Mouse (Mus musculus) heart, adult 9 months (tissue): ENCODE measurements around the gene Snx11.
A peak's percentile ranks its signal among the peaks of the same experiment; 100 is the strongest.
"Not testable (repeated sequence)": the region's sequence is repeated elsewhere in the genome, so short reads cannot be mapped to it uniquely, and the experiment has no call there.

ENCODE experiments used
- DNase-seq, 2 experiments: peaks; one replicate each; pipeline ENCODE4 v3.0.0; 2022; ENCODE audit warnings: low spot score in 2 of 2

Snx11 gene

DNA sequence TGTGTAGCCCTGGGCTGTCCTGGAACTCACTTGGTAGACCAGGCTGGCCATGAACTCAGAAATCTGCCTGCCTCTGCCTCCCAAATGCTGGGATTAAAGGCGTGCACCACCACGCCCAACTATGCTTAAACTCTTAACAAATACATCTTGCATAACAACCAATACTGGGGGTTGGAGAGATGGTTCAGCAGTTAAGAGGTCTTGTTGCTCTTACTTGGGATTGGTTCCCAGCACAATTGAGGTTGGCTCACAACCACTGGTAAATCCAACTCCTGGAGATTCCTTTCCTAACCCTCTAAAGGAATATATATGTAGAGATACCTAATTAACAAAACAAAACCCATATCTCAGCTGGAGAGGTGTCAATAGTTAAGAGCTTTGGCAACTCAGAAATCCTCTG lies 18.7 kb upstream of the Snx11 start:
- DNase-seq: no peak

DNA sequence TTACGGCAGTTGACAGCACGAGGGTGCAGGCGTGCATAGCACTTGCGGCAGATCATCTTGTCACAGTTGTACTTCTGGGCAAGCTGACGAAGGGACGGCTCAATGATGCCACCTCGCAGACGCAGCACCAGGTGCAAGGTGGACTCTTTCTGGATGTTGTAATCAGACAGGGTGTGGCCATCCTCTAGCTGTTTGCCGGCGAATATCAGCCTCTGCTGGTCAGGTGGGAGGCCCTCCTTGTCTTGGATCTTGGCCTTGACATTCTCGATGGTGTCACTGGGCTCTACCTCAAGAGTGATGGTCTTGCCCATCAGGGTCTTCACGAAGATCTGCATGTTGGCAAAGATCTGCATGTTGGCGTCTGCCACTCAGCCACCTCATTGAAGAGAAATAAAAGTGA lies 18.1 kb upstream of the Snx11 start:
- no peak for DNase-seq

GRCm38 (mm10) chr11:96790681-96791080 lies 13.3 kb upstream of the Snx11 start:
- DNase-seq: no peak

- DNase-seq: no peak
Observed at GRCm38 (mm10) chr11:96789990-96790389, 12.6 kb upstream of the Snx11 start.

DNA sequence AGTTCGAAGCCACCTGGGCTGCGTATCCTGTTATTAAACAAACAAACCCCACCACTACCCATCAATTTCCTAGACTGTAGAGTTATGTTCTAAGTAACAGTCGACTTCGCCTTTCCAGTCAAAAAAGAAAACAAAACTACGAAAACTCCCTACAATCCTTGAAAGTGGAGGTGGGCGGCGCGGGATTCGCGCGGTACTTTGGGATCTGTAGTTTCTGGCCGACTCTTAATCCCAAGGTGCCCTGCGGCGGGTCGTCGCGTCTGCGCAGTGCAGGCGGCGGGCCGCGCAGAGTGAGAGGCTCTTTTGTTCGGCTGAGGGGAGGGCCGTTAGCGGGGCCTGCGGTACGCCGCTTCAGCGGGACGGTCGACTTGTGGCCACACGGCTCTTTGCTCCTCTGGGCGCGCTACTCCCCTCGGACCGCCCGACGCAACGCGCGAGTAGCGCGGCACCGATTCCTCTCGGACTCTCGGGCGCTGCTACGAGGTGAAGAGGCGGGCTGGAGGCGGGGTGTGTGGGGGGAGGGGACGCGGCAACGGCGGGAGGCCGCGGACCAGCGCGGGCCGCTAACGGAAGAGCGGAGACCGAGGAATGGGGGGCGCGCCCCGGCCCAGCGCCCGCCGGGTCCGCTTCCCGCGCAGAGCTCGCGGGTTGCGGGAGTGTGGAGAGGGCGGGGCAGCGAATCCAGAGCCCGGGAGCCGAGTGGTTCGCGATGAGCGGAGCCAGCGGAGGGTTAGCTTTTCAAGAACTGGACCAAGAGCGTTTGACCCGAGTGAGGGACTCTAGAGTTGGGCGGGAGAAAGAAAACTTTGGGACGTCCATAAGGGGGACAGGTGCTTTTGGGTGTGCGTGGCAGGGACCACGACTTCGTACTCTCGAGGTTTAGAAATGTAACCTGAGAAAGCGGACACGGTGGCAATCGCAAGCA lies 11.8 kb upstream of the Snx11 start, which contains the start of gene Cbx1:
Cbx1 (plus strand) TSS at position 257 of the 925 bp plus-strand sequence.
- DNase-seq: peak; percentile 92 to 93

DNA sequence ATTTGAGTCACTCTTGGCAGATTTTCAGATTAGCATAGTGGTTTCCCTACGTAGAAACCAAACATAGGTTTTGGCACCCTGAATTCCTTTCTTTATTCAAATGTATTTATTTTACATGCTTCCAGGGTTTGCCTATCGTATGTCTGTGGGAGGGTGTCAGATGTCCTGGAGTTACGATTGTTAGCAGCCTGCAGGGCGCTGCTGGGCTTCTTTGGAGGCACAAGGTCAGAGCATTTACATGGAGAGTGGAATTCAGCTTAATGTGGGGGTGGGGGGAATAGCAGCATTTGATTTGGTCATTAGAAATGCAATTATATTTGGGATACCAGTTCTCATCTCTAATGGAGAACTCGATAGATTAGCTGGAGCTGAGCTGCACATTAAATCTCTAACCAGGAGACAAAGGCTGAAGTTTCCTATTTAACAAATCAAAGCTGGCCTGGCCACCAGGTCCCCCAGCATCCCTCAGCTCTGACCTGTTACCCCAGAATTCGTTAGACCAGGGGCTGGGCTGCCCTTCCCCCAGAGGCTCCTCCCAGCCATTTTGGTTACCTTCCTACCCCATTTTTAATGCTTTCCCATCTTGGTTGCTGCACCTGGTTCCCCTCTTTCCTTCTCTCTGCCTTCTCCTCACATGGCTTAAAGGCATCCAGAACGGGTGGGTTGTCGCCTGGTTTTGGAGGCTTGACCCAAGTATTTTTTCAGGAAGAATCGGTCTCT lies 9.5 kb upstream of the Snx11 start:
- DNase-seq: no peak

DNA sequence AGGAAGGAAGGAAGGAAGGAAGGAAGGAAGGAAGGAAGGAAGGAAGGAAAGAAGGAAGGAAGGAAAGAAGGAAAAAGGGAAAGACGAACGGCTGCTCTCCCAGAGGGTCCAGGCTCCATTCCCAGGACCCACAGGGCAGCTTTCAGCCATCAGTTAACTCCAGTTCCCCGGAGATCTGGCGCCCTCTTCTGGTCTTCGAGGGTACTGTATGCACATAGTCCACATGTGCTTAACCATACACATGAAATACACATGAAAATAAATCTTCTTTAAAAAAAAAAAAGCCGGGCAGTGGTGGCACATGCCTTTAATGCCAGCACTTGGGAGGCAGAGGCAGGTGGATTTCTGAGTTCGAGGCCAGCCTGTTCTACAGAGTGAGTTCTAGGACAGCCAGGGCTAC lies 7.5 kb upstream of the Snx11 start:
- DNase-seq: not testable (repeated sequence)

DNA sequence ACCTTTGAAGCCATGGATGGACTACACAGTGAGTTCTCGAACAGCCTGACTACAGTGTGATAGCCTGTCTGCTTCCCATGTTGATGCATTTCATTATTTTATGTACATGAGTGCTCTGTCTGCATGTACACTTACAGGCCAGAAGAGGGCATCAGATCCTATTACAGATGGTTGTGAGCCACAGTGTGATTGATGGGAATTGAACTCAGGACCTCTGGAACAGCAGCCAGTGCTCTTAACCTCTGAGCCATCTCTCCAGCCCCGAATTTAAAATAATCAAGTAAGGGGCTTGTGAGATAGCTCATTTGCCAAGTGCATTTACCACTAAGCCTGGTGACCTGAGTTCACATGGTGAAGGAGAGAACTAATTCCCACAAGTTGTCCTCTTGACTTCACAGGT lies 4.1 kb upstream of the Snx11 start:
- DNase-seq: no peak

GRCm38 (mm10) chr11:96780306-96780705 lies 2.9 kb upstream of the Snx11 start:
- no peak for DNase-seq

GRCm38 (mm10) chr11:96778061-96778627 lies 785 bp upstream of the Snx11 start:
- DNase-seq: not testable (repeated sequence)

DNA sequence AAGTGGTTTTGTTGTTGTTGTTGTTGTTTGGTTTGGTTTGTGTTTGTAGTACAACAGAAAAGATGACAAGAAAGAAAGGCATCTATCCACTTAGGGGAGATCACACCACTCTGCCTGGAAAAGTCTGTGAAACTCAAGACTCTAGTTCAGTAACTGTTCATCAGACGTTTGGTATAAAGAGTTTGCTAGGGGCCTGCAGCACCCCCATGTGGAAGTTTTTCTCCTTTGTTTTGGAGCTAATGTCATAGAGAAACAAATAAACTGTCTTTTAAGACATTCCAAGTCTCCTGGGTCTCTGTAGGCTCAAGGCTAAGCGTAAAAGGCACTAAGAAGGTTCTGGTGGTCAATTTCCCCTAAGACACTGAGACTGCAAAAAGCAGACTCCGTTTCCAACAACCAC lies 1.3 kb downstream of the Snx11 start:
- no peak for DNase-seq

DNA sequence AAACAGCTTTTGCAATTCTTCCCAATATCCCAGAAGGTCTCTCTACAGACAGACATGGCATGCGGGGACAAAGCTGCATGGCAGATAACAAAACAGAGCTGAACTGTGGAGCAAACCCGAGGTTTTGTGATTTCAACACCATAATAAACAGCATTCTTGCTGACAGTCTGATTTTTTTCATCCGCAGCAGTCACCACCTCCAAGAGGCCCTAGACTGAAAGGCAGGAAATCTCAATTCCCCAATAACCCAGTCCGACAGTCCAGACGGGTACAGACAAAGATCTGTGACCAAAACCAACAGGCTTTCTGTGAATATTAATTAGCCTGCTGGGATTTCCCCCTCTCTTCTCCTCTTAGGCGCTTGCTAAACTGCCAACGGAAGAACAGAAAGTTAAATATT lies 1.7 kb downstream of the Snx11 start:
- DNase-seq: no peak

- DNase-seq: no peak
Observed at GRCm38 (mm10) chr11:96775063-96775462, 2.3 kb downstream of the Snx11 start.

GRCm38 (mm10) chr11:96774536-96774935 lies 2.8 kb downstream of the Snx11 start:
- DNase-seq: no peak

- DNase-seq: no peak
Observed at GRCm38 (mm10) chr11:96772413-96772812, 4.9 kb downstream of the Snx11 start.

DNA sequence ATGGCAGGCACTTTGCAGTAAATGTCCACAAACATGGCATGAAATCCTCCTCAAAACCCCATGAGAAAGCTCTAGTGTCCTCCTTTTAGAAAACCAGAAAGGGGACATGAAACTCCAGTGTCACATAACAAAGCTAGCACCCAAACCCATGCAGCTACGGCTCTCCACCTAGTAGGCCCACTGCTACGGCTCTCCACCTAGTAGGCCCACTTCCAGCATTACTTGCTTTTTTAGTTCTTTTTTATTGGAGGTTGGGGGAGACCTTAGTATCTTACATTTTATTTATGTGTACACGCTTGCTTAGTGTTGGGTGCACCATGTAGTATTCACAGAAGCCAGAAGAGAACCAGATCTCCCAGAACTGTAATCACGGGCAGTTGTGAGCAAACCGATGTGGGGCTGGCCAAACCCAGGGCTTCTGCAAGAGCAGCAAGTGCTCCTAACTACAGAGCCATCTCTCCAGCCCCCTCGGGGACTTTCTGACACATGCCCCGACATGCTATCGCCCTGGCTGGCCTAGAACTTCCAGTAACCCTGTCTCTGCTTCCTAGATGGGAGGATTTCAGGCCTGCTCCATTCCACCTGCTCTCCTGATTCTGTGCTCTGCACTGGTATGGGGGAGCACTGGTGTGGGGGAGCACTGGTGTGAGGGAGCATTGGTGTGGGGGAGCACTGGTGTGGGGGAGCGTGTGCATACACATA lies 5.9 kb downstream of the Snx11 start:
- DNase-seq: no peak

GRCm38 (mm10) chr11:96768240-96768639 lies 9.1 kb downstream of the Snx11 start:
- no peak for DNase-seq

DNA sequence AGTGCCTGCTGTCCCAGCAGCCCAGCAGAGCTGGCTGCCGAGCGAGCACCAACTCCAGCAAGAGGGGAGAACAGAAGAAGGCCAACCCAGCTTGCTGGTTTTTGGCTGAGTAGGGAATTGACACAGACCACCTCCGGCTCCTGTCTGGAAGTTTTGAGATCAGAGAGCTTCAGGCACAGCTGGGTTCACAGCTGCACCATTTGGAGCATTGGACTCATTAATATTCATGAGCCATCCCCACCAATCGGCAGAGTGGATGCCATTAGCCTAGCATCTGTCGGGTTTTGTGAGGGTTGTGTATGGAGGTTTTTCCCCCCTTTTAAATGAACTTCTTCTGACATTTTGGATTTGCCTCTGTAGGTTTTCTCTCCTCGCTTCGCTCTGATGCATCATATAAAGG lies 10.3 kb downstream of the Snx11 start:
- DNase-seq: no peak

DNA sequence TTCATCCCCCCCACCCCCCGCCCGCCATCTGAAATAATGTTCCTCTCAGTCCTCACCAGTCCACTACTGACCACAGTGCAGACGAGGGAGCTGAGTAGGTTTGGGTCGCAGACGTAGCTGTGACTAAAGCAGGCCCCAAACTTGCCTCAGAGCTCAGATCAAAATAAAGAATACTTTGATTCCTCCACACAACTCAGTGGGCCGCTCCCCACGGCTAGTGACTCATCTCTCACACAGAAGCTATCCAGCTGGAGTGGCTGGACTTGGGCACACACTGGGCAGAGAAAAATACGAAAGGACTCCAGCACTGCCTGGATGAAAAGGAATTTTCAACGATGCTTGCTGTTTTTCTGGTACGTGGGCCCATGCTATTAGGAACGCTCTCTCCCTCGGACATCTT lies 10.8 kb downstream of the Snx11 start:
- no peak for DNase-seq

GRCm38 (mm10) chr11:96765645-96766044 lies 11.7 kb downstream of the Snx11 start:
- DNase-seq: peak; percentile 50 to 78

DNA sequence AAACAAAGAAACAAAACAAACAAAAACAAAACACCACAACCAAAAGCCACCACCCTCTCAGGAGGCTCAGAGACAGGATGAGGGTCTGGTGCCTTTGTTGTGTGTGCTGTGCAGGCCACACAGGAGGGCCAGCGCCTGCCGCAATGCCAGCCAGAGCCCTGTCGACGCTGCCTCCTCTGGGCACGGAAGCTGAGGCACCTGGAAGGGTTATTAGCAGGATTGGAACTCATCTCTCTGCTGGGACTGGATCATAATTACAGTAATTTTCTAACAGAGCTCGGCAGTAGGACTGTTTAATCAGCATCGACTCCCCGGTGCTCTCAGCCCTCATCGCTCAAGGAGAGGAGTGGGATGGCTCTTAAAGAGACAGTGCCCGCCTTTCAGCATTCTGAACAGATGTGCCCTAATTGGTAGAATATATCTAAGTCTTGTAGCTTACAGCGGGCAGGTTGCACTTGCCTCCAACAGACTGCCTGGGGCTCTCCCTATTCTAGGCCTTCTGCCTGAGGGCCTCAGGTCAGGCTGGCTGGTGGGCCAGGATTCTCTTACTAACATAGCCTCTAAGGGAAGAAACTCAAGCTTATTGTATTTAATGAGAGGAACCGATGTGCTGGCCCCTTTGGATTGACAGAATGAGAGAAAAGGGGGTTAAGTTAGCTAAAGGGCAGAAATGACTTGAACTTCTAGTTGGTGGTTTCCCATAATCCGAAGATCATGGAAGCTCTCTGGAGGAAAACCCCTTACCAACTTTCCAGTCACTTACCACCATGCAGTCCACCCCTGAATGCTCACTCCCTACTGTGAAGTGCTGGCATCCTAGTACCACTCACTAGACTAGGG lies 12.6 kb downstream of the Snx11 start:
- DNase-seq: no peak
